ENCODE assay signal across 17 mouse cellular contexts in the genomic region with DNA sequence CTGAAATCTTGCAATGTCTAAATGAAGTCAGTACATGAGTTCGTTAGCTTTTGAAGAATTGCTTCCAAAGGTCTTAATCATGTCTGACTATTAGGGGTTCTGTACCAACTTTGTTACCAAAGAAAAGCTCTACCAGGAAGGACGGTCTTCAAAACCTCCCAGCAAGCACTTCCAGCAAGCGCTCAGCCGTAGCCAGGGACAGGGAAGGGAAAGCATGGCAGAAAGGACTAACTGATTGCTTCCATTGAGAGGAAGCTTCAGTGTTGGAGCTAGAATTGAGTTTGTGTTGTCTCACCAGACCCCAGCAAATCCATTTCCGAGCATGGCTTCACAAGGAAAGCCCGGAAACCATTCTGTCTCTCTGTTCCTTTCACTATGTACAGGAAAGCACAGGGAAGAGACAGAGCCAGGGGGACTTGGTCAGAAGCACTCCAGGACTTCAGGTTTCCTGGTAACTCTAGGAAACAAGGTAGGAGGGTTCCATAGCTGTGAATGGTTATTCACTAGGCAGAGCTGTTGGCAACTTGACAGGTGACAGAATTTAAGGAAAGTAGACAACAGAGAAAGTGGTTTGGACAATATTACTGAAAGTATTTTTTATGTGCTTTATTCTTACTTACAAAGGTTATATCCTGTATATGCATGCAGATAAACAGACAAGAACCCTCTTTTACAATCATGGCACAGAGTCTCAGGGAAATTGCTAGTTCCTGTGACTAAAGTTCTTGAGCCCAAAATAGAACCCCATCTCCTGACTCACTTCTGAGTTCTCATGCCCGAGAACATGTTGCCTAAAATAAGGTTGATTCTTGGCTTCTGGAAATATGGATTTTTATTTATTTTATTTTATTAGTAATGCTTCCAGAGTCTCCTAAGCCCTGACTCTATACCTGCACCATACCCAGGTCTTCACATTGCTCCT.
DNase-seq lines count a peak whose midpoint lies in the region; ATAC-seq and TF ChIP-seq lines count a peak whose summit lies in the region.
"Had no signal": no experiment of that assay in that cellular context is flagged by ENCODE, and none has a peak within 500 bp of the region (broad histone marks: within the 10 kb centered on the region; RNA-seq: fewer than 3 reads in every experiment).

No protein-coding gene starts in this region.

- TF ChIP-seq POLR2A in cortical plate, adult 2 months (IDR thresholded peaks at IDR 0.05; ENCODE audit: extremely low read depth, insufficient read depth, low read length) = no peak

- 0 out of 2 replicates have a peak overlapping the region, but pooled peaks have one; percentile 4 for H3K27ac ChIP-seq in forebrain, embryonic 13.5 days
- H3K27ac ChIP-seq in forebrain, embryonic 12.5 days = no peak overlapping the region; the same call in 1 of the 2 replicates
- peak overlapping the region; percentile 76 for H3K27ac ChIP-seq in left cerebral cortex, adult 2 months
- 0 out of 2 replicates have a peak overlapping the region, but pooled peaks have one; percentile 20 for H3K27ac ChIP-seq in cortical plate, adult 2 months (ENCODE audit: insufficient read depth, low read length)
- H3K27ac ChIP-seq in neural tube, embryonic 15.5 days (replicated peaks) = no peak overlapping the region
- H3K27ac ChIP-seq: embryonic facial prominence, embryonic 13.5 days; gastrocnemius, adult 2 months; heart, embryonic 15.5 days; limb, embryonic 15.5 days had no signal

- no peaks in the 10 kb centered on the region for H3K9me3 ChIP-seq in forebrain, embryonic 13.5 days (replicated peaks)
- no peaks in the 10 kb centered on the region for H3K9me3 ChIP-seq in forebrain, embryonic 12.5 days
- H3K9me3 ChIP-seq in neural tube, embryonic 15.5 days (replicated peaks) = no peaks in the 10 kb centered on the region
- H3K9me3 ChIP-seq: embryonic facial prominence, embryonic 13.5 days; heart, embryonic 15.5 days; limb, embryonic 15.5 days had no signal

- peaks cover 19% of the 10 kb centered on the region for H3K4me1 ChIP-seq in forebrain, embryonic 13.5 days
- H3K4me1 ChIP-seq in forebrain, embryonic 12.5 days = peaks cover 22% of the 10 kb centered on the region
- peaks cover 2% of the 10 kb centered on the region; the same call in 1 of the 2 replicates for H3K4me1 ChIP-seq in cortical plate, adult 2 months (ENCODE audit: control insufficient read depth, insufficient read depth, low read length)
- H3K4me1 ChIP-seq in neural tube, embryonic 15.5 days = 0 out of 2 replicates have a peak, but pooled peaks cover 4% of the 10 kb centered on the region
- H3K4me1 ChIP-seq: embryonic facial prominence, embryonic 13.5 days; heart, embryonic 15.5 days; limb, embryonic 15.5 days had no signal

- TF ChIP-seq CTCF in left cerebral cortex, adult 2 months (IDR thresholded peaks at IDR 0.05) = no peak
- no peak for TF ChIP-seq CTCF in cortical plate, adult 2 months (IDR thresholded peaks at IDR 0.05; ENCODE audit: extremely low read depth, insufficient read depth, low read length)

- peak; percentile 14; the same call in 1 of the 2 replicates for ATAC-seq in forebrain, embryonic 13.5 days
- no peak for ATAC-seq in forebrain, embryonic 12.5 days (ENCODE audit: low FRiP score)
- peak; percentile 50; the same call in 1 of the 2 replicates for ATAC-seq in neural tube, embryonic 15.5 days (ENCODE audit: low FRiP score)
- ATAC-seq: activated CD4-positive, CD25-positive, alpha-beta regulatory T cell, adult 4 months had no signal

- H3K36me3 ChIP-seq in forebrain, embryonic 13.5 days (ENCODE audit: poor library complexity, severe bottlenecking) = no peaks in the 10 kb centered on the region
- no peaks in the 10 kb centered on the region for H3K36me3 ChIP-seq in forebrain, embryonic 12.5 days (replicated peaks)
- H3K36me3 ChIP-seq in neural tube, embryonic 15.5 days = no peaks in the 10 kb centered on the region
- H3K36me3 ChIP-seq: embryonic facial prominence, embryonic 13.5 days; heart, embryonic 15.5 days; limb, embryonic 15.5 days had no signal

- no peak for DNase-seq in left cerebral cortex, adult 2 months (ENCODE audit: extremely low spot score in 1 of 2, low spot score in 2 of 2)
- DNase-seq in left cerebral cortex, postnatal 4 days = no peak
- no peak for DNase-seq in testis, postnatal 10 days (ENCODE audit: low spot score)
- DNase-seq: adrenal gland, postnatal 14 days; gastrocnemius, adult 2 months; kidney, adult 18-20 months; kidney, postnatal 14 days; lung, postnatal 10 days; thymus, postnatal 36 days had no signal

- H3K4me3 ChIP-seq in forebrain, embryonic 13.5 days = no peak overlapping the region
- H3K4me3 ChIP-seq in forebrain, embryonic 12.5 days (replicated peaks) = no peak overlapping the region
- no peak overlapping the region for H3K4me3 ChIP-seq in left cerebral cortex, adult 2 months
- H3K4me3 ChIP-seq in cortical plate, adult 2 months (ENCODE audit: insufficient read depth, low read length) = no peak overlapping the region
- no peak overlapping the region for H3K4me3 ChIP-seq in neural tube, embryonic 15.5 days (replicated peaks)
- H3K4me3 ChIP-seq: embryonic facial prominence, embryonic 13.5 days; gastrocnemius, adult 2 months; heart, embryonic 15.5 days; limb, embryonic 15.5 days had no signal

- H3K27me3 ChIP-seq in forebrain, embryonic 13.5 days = no peaks in the 10 kb centered on the region
- peaks cover 18% of the 10 kb centered on the region for H3K27me3 ChIP-seq in forebrain, embryonic 12.5 days
- H3K27me3 ChIP-seq in neural tube, embryonic 15.5 days (replicated peaks) = no peaks in the 10 kb centered on the region

- no peak overlapping the region for H3K4me2 ChIP-seq in forebrain, embryonic 13.5 days
- H3K4me2 ChIP-seq in forebrain, embryonic 12.5 days = no peak overlapping the region
- no peak overlapping the region for H3K4me2 ChIP-seq in neural tube, embryonic 15.5 days
- H3K4me2 ChIP-seq: embryonic facial prominence, embryonic 13.5 days; heart, embryonic 15.5 days; limb, embryonic 15.5 days had no signal

- H3K9ac ChIP-seq in forebrain, embryonic 13.5 days = no peak overlapping the region
- H3K9ac ChIP-seq in forebrain, embryonic 12.5 days = no peak overlapping the region
- H3K9ac ChIP-seq in neural tube, embryonic 15.5 days (replicated peaks) = no peak overlapping the region
- H3K9ac ChIP-seq: embryonic facial prominence, embryonic 13.5 days; heart, embryonic 15.5 days; limb, embryonic 15.5 days had no signal

- intact Hi-C loops in left cerebral cortex, adult 2 months (cut with DNase I) = loop anchor here (1.0 to 10.0 kb wide), 5 partner anchors 407 to 1340 kb away; no protein-coding TSS in a partner anchor
- intact Hi-C loops in left cerebral cortex, postnatal 4 days (cut with DNase I) = loop anchor here (2.0 to 10.0 kb wide), 2 partner anchors 414 to 1252 kb away; no protein-coding TSS in a partner anchor

- 68% methylated on average over 7 of the region's 7 CpGs for WGBS in forebrain, embryonic 13.5 days
- WGBS in forebrain, embryonic 12.5 days = 75% methylated on average over 7 of the region's 7 CpGs
- WGBS in neural tube, embryonic 15.5 days = 90% methylated on average over 7 of the region's 7 CpGs

Comparison
In these comparisons a context has a peak if more than half of its experiments do, and no peak if none do; other contexts are left out.
1. H3K27ac ChIP-seq: peak in forebrain, embryonic 13.5 days (single experiment), left cerebral cortex, adult 2 months (single experiment) and cortical plate, adult 2 months (single experiment); none in forebrain, embryonic 12.5 days (single experiment) and neural tube, embryonic 15.5 days (single experiment).